Mouse (Mus musculus) erythroblast, embryonic 14.5 days (primary cell): ENCODE measurements around the gene Gemin6.

Experiments
- GATA1 ChIP-seq: IDR thresholded peaks from 2 replicates; pipeline ENCODE4 v1.6.1; 2012; ENCODE audit warnings: low read length, inconsistent platforms, mixed read lengths
- TAL1 ChIP-seq: IDR thresholded peaks from 3 replicates; pipeline ENCODE4 v1.6.1; 2012; ENCODE audit warnings: low read length, inconsistent platforms, mixed read lengths

DNA sequence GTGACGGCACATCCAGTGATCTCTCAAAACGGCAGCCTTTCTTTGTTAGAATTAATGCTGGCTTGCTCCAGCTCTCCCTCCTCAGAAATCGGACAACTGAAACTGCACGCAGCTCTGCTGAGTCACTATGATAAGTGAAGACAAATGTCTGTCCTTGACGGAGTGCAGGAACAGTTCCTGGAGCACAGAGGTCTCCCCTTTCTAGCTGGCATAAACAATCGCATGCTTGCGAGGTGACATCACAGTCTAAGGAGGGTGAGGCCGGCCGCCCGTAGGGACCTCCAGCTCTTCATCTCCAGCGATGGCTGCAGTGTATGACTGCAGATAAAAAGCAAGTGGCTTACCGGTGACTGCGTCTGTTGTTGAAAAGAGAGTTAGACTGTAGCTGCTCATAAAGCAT is 31.0 kb downstream of the Gemin6 start:
- TF ChIP-seq GATA1 (no peak), TAL1 (no peak)
